Mouse (Mus musculus) thymus, postnatal 0 days (tissue): ENCODE measurements around the gene Gprc5b. TPM values are rescaled to one million over a fixed set of nuclear protein-coding genes. Genes with fewer than 3 reads are reported as not detected.

ENCODE experiments used
- DNase-seq: peaks from one replicate; pipeline ENCODE4 v3.0.0-alpha.2; 2015; ENCODE audit warnings: low spot score
- polyA plus RNA-seq: library from polyadenylated mRNA; unstranded; fragments of >200 nt; fragmentation: Nextera tagmentation; extraction: Ambion mirVana; gene quantifications from 2 replicates; pipeline ENCODE4 v1.2.1, GENCODE M21; 2015

Gene Gprc5b
- polyA plus RNA-seq, 1 experiment from 2014 or later: 0.57 TPM

- no peak for DNase-seq
Observed at GRCm38 (mm10) chr7:118949749-118950148, 45.3 kb downstream of the Gprc5b start.

DNA sequence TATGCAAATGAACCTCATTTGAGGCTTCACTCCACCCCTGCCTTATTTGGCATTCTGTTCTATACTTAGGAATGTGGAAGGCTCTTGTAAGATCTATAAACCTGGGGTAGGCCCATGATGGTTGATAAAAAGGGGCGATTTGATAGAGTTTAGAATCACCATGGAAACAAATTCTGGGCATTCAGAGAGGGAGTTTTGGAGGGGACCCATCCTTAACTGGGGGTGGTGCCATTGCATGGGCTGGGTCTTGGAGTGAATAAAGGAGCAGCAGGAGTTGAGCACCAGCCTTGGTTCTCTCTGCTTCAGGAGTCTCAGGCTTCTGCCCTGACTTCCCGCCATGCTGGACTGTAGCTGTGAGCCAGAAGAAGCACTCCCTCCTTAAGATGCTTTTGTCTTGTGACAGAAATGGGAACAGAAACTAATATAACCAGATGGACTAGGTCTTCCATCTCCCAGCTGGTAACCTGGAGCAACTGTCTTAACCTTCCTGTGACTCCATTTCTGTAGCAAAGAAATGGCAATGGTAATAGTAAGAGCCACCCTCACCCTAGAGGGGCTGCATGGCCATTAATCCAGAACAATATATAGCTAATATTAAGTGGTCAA is 46.2 kb downstream of the Gprc5b start:
- DNase-seq: no peak

DNA sequence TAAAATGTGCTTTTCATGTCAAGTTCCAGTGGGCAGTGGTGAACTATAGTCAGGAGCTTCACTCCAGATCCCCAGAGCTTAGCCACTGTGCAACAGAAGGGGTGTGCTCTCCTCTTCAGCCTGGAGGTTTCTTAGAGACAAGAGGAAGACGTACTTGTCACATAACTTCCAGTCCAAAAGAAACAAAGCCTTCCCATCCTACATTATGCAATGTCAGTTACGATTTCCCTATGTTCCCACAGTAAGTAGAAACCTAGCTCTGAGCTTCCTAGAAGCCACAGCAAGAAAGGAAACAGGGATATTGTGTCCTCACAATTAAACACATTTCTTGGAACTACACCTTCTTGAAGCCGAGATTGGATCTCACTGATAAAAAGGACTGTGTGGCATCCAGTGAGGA is 47.8 kb downstream of the Gprc5b start:
- no peak for DNase-seq

- no peak for DNase-seq
Observed at GRCm38 (mm10) chr7:118944884-118945283, 50.1 kb downstream of the Gprc5b start.

GRCm38 (mm10) chr7:118943170-118943569 is 51.8 kb downstream of the Gprc5b start:
- DNase-seq: no peak

DNA sequence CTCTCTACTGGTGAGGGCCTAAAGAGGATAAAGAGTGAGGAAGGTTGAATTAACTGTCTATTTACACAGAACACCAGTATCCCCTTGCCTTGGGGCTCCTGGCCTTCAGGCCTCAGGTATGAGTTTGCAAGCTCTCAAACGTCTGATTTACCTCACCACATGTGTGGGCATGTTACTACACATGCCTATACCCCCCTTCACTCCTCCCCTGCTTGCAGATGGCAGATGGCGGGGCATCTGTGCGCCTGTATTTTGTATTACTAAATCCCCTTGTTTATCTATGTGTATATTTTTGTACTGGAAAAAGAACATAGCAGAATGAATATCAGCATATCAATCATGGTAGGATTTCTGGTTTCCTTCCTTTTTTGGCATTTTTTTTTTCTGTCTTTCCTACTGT is 52.7 kb downstream of the Gprc5b start:
- DNase-seq: no peak

- DNase-seq: peak; percentile 57
Observed at GRCm38 (mm10) chr7:118937469-118938387, 57.3 kb downstream of the Gprc5b start.

DNA sequence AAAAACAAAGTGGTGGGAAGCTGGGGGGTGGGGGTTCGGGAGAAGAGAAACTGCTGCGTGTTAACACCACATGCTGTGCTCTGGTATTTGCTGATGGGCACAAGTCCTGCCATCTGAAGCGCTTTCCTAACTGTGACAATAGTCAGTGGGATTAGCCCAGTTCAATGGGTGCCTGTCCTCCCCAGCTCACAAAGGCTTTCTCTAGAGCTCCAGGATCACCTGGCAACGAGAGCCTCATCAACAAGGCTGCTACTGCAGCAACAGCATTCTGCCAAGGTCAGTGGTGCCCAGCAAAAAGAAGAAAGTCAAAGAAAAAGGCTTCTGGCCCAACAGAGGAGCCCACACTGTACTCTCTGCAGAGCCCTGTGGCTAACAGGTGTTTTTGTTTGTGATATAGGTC is 58.2 kb downstream of the Gprc5b start:
- no peak for DNase-seq

- DNase-seq: no peak
Observed at GRCm38 (mm10) chr7:118935306-118935705, 59.7 kb downstream of the Gprc5b start.

DNA sequence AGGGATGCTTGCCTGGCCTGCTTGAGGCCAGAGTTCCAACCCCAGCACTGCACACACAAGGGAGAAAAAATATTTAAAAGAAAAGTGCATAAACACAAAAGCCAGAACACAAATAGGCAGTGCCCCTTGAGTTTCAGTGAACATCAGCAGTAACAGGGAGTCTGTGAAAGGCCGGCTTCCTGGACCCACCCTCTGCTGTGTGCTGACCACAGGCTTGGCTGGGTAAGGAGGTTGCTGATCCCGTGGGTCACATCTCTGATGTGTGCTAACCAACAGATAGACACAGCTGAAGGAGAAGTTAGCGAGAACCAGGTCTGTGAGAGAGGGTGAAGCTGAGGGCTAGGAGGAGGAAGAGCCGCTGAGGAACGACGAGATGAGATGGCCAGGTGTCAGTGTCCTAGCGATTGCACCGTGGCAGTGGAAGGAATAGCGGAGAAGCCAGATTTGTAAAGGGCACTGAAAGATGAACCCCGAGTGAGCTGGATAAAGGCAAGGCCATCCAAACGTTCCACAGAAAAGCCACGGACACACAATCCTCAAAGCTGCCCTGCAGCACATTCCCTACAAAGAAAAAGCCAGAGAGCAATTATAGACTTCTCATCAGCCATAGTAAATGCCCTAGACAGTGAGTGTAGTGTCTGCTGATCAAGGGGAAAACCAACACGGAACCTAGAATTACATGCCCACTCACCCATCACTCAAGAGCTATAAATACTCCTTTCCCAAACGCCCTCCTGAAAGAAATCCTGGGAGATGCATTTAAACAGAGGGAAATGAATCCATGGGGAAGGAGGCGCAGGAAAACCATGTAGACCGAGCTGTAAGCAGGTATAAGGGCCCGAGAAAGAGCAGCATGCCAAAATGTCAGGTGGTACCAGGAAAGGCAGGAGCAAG is 63.3 kb downstream of the Gprc5b start:
- no peak for DNase-seq

GRCm38 (mm10) chr7:118929601-118930311 is 65.3 kb downstream of the Gprc5b start:
- DNase-seq: no peak

DNA sequence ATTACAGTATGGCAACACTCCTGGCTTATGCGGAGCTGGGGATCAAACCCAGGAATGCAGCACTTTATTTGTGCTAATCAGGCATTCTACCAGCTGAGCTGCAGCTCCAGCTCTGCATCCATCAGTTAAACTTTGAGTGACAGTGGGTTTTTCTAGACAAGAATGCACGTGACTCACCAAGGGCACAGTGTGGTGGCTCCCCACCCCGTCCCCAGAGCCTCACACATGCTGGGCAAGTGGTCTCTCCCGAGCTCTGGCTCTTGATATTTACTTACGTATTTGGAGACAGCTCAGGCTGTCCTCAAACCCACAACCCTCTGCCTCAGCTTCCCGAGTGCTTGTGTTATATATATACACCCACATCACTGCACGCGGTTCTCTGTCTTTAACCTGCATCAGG is 66.1 kb downstream of the Gprc5b start:
- DNase-seq: no peak

DNA sequence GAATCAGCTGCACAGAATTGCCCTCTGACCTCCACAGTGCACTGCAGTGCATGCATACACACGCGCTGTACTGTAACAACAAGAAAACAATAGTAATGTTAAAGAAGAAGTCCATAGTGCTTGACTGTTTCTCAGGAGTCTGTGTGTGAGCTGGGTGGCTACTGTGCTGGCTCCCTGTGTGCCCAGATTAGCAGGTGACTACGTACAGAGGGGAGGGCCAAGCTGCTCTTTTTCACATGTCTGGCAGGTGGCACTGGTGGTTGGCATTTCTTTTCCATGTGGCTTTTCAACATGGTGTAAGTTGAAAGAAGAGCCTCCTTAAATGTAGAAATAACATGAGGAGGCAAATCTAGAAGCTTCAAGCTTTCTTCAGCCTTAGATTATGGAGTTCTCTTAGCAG is 66.7 kb downstream of the Gprc5b start:
- no peak for DNase-seq

DNA sequence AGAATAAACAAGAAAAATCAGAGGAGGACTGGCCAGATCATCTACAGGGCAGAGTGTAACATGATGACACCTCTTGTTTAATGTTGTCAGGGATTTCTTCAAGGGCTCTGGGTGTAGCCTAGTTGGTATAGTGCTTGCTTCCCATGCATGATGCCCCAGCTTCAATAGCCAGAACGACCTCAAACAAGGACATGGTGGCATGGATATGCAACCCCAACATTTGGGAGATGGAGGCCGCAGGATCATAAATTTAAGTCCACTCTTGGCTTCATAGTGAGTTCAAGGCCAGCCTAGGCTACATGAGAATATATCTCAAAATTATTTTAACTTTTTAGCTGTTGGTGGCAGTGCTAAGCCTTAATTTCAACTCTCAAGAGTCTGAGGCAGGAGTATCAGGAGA is 67.7 kb downstream of the Gprc5b start:
- no peak for DNase-seq

DNA sequence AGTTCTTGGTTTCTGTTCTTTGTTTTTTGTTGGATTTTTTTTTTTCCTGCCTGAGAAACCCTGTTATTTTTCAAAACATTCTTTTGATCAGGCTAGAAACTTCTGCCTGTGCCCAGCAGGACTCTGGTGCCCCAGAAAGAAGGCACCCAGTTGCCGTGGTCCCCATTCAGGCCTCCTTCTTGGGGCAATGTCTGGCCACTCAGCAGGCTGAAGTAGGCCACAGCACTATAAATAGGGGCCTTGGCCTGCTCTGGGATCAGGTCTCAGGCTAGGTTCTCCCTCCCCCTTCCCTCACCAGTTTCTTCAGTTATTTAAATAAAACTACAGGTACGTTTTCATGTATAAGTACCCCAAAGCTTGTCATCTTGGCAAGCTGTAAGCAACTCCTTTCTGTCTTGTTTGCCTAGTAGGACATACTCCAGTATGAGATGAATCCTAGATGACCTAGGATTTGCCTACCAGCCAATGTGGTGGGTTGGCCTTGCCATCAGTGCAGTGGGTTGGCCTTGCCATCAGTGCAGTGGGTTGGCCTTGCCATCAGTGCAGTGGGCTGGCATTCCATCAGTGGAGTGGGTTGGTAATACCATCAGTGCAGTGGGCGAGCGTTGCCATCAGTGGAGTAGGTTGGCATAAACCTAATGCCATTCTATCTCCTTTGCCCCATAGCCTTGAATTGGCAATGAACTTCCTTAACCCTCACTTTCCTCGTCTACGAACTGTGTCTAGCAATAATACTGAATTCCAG is 68.3 kb downstream of the Gprc5b start:
- no peak for DNase-seq

- DNase-seq: no peak
Observed at GRCm38 (mm10) chr7:118925547-118925946, 69.5 kb downstream of the Gprc5b start.

- DNase-seq: peak; percentile 80
Observed at GRCm38 (mm10) chr7:118922441-118923202, 72.4 kb downstream of the Gprc5b start.
